Mouse (Mus musculus) heart, adult 2 months (tissue): ENCODE results near the gene Qk.
A peak's percentile ranks its signal among the peaks of the same experiment; 100 is the strongest.

ENCODE experiments used
- CTCF ChIP-seq: fragments of 200-600 bp; IDR thresholded peaks from 2 replicates; pipeline ENCODE4 v1.8.1; 2022; ENCODE audit warnings: antibody characterized with exemption, mild to moderate bottlenecking, moderate library complexity
- EP300 ChIP-seq: fragments of 200-500 bp; IDR thresholded peaks from 2 replicates; pipeline ENCODE4 v1.6.1; 2011; ENCODE audit warnings: low read depth, low read length, control low read depth; ENCODE audit not compliant: insufficient read depth
- POLR2A ChIP-seq: fragments of 200-500 bp; IDR thresholded peaks from 2 replicates; pipeline ENCODE4 v1.6.1; 2011; ENCODE audit warnings: mild to moderate bottlenecking, low read depth, low read length, control low read depth; ENCODE audit not compliant: insufficient read depth

DNA sequence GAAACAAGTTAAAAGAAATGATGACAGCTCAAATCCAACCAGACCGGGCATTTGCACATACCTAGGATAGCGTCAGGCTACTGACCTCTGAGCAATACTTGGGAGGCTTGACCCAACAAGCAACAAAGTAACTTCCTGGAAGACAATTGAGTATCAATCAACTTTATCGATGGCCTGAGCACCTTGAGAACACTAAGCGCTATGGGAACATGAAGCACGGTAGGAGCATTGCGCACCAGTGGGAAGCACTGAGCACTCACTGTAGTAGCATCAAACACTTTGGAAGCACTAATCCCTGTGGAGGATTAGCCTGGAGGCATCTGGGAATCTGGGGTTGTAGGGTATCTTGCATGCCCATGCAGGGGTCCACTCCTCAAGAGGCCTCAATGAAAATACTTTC is 124.0 kb downstream of the Qk start:
- TF ChIP-seq CTCF (no peak), POLR2A (no peak), EP300 (0 out of 2 replicates have a peak, but pooled peaks have one; percentile 43)
